Mouse (Mus musculus) erythroblast, embryonic 14.5 days (primary cell): ENCODE results near the gene Atg4a. TPM values are rescaled to one million over a fixed set of nuclear protein-coding genes. Genes with fewer than 3 reads are reported as not detected.

Source experiments
- H3K27me3 ChIP-seq: 2 replicates; pipeline ENCODE4 v1.6.1; 2012; ENCODE audit warnings: inconsistent platforms; ENCODE audit not compliant: control insufficient read depth
- H3K36me3 ChIP-seq: 2 replicates; pipeline ENCODE4 v1.6.1; 2012; ENCODE audit warnings: mild to moderate bottlenecking, inconsistent platforms; ENCODE audit not compliant: control insufficient read depth
- H3K4me1 ChIP-seq: 2 replicates; pipeline ENCODE4 v1.6.1; 2012; ENCODE audit warnings: inconsistent platforms; ENCODE audit not compliant: control insufficient read depth
- H3K4me3 ChIP-seq: replicated peaks from 2 replicates; pipeline ENCODE3; 2012; ENCODE audit warnings: moderate library complexity, mild to moderate bottlenecking, inconsistent platforms
- H3K9me3 ChIP-seq: 2 replicates; pipeline ENCODE4 v1.6.1; 2012; ENCODE audit warnings: low read length, inconsistent platforms, mixed read lengths; ENCODE audit not compliant: control insufficient read depth
- GATA1 ChIP-seq: IDR thresholded peaks from 2 replicates; pipeline ENCODE4 v1.6.1; 2012; ENCODE audit warnings: low read length, inconsistent platforms, mixed read lengths
- TAL1 ChIP-seq: IDR thresholded peaks from 3 replicates; pipeline ENCODE4 v1.6.1; 2012; ENCODE audit warnings: low read length, inconsistent platforms, mixed read lengths
- polyA plus RNA-seq: library from polyadenylated mRNA; stranded (reverse); fragments of >175 nt; gene quantifications from 2 replicates; pipeline ENCODE4 v1.2.3, GENCODE M21; 2012

Atg4a gene
- polyA plus RNA-seq, 1 experiment: 0.74 TPM

DNA sequence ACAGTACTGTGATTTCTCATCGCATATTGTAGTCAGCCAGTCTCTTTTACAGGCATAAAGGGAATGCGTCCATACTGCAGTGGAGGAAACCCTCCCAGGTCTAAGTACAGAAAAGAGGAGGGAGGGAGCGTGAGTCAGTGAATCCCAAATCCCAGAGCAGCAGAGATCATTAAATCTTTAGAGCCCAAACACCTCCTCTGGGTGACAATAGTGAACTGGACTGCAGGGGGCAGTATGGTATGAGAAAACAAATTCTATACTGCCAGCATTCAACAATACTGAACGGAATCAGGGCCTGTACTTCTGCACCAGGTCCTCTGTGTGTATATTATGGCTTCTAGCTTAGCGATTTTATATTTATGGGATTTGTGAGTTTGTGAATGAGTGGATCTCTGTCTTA, 256.1 kb downstream of the Atg4a start:
- Histone ChIP-seq H3K4me1 (no peaks in the 10 kb centered on the region), H3K4me3 (no peak overlapping the region), H3K9me3 (no peaks in the 10 kb centered on the region), H3K36me3 (no peaks in the 10 kb centered on the region), H3K27me3 (no peaks in the 10 kb centered on the region)
- TF ChIP-seq GATA1 (no peak), TAL1 (no peak)

Other genes with a start within 250 kb of the Atg4a start
- gene Tex13b, start 143.5 kb upstream of the Atg4a start, polyA plus RNA-seq: not detected in 2 replicates
- gene Vsig1, start 49.3 kb upstream of the Atg4a start, polyA plus RNA-seq: not detected in 2 replicates
- 0.33 and 0.36 TPM in 2 replicates for gene Psmd10, start 179 bp upstream of the Atg4a start, polyA plus RNA-seq